Mouse (Mus musculus) stomach, embryonic 16.5 days (tissue): ENCODE data around the gene Jak1. TPM values are rescaled to one million over a fixed set of nuclear protein-coding genes. Genes with fewer than 3 reads are reported as not detected.

Experiments
- ATAC-seq: fragments of 200-750 bp; cut with Nextera tagmentation; 2 replicates; pipeline ENCODE4 v1.8.0; 2017; ENCODE audit warnings: moderate number of reproducible peaks, moderate TSS enrichment; ENCODE audit not compliant: insufficient read depth, low FRiP score
- H3K27ac ChIP-seq: fragments of 300-500 bp; sonication (generic); 2 replicates; pipeline ENCODE4 v1.5.1; 2014; ENCODE audit warnings: low read length
- H3K27me3 ChIP-seq: fragments of 300-500 bp; sonication (generic); 2 replicates; pipeline ENCODE4 v1.6.1; 2014; ENCODE audit warnings: low read length, control low read depth, mixed read lengths; ENCODE audit not compliant: control insufficient read depth, insufficient read depth
- H3K36me3 ChIP-seq: fragments of 300-500 bp; sonication (generic); 2 replicates; pipeline ENCODE4 v1.6.1; 2014; ENCODE audit warnings: low read length; ENCODE audit not compliant: control insufficient read depth, insufficient read depth
- H3K4me1 ChIP-seq: fragments of 300-500 bp; sonication (generic); 2 replicates; pipeline ENCODE4 v1.6.1; 2014; ENCODE audit warnings: low read length, control low read depth, mixed read lengths; ENCODE audit not compliant: control insufficient read depth, insufficient read depth
- H3K4me2 ChIP-seq: fragments of 300-500 bp; sonication (generic); 2 replicates; pipeline ENCODE4 v1.6.1; 2014; ENCODE audit warnings: low read depth, low read length, mixed read lengths
- H3K4me3 ChIP-seq: fragments of 300-500 bp; sonication (generic); replicated peaks from 2 replicates; pipeline ENCODE4 v1.5.1; 2014; ENCODE audit warnings: mild to moderate bottlenecking, low read length
- H3K9ac ChIP-seq: fragments of 300-500 bp; sonication (generic); 2 replicates; pipeline ENCODE4 v1.6.1; 2014; ENCODE audit warnings: low read length
- H3K9me3 ChIP-seq: fragments of 300-500 bp; sonication (generic); replicated peaks from 2 replicates; pipeline ENCODE4 v1.6.1; 2016; ENCODE audit warnings: low read length, control low read depth; ENCODE audit not compliant: control insufficient read depth
- WGBS: fragments of 180-500 bp; shearing (Covaris S2); extraction: QIAGEN DNeasy Blood & Tissue Kit; methylation state at CpG from one replicate; pipeline ENCODE4 v1.1.7; 2014; 5-methylcytosine and 5-hydroxymethylcytosine counted together
- polyA plus RNA-seq: library from polyadenylated mRNA; unstranded; fragments of >200 nt; fragmentation: Nextera tagmentation; extraction: Ambion mirVana; gene quantifications from 2 replicates; pipeline ENCODE4 v1.2.1, GENCODE M21; 2015

Gene Jak1
- polyA plus RNA-seq, 1 experiment from 2014 or later = 91.4 TPM

DNA sequence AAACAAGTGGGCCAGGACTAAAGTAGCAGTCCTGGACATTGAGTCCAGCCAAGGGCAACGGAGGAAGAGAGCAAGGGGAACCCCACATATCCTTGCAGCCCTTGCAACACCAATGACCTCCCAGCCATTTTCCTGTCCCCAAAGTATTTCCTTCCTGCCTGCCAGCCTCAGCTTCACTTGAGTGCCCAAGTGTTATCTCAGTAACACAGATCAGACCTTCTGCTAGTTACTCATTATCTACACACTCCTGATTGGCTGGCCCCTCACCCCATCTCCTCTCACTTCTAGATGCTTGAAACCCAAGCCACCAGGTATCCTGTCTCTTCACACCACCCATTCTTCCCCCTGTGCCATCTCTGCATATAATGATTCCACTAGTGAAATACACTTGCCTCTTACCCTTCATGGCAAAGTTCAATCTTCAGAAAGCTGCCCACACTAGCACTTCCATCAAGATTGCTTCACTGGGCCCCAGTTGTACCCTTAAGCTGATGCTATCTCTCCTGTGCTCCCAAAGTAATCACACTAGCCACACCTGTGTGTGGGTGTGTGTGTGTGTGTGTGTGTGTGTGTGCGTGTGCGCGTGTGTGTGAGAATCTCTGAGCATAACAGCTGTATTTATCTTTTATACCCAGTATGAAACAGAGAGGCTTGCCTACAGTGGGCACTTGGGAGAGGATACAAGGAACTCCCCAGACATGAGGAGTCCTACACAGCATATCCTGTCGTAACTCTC lies 72.7 kb downstream of the Jak1 start:
- H3K4me2 ChIP-seq = no peak overlapping the region
- WGBS = 80% methylated on average over 5 of the region's 5 CpGs
- H3K36me3 ChIP-seq = no peaks in the 10 kb centered on the region
- H3K4me3 ChIP-seq = no peak overlapping the region
- ATAC-seq = peak; percentile 56; the same call in 1 of the 2 replicates
- H3K27me3 ChIP-seq = no peaks in the 10 kb centered on the region
- H3K9me3 ChIP-seq = no peaks in the 10 kb centered on the region
- H3K27ac ChIP-seq = no peak overlapping the region
- H3K4me1 ChIP-seq = peaks cover 1% of the 10 kb centered on the region; the same call in 1 of the 2 replicates
- no peak overlapping the region for H3K9ac ChIP-seq

DNA sequence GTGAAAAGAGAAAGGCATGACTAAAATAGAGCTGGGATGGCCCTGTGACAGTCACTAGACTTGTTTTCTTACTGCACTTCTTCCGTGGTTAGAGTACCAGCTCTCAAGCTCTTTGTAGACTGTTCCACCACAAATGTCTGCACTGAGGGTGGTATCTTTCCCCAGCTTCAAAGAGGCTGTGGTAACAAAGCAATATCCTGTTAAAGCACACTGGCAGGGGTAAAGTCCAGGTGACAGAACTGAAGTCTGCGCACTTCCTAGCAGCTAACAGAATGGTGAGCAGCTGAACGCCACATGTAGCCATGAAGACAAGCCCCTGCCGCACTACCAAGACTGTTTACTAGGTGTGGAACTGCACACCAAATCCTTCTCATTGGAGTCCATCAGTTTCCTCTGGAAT lies 77.7 kb downstream of the Jak1 start:
- Histone ChIP-seq H3K36me3 (peaks cover 3% of the 10 kb centered on the region; the same call in 1 of the 2 replicates), H3K4me3 (no peak overlapping the region), H3K27ac (no peak overlapping the region), H3K27me3 (no peaks in the 10 kb centered on the region), H3K9me3 (no peaks in the 10 kb centered on the region), H3K9ac (no peak overlapping the region), H3K4me2 (no peak overlapping the region), H3K4me1 (peaks cover 10% of the 10 kb centered on the region)
- 84% methylated on average over 4 of the region's 4 CpGs for WGBS
- ATAC-seq = no peak

DNA sequence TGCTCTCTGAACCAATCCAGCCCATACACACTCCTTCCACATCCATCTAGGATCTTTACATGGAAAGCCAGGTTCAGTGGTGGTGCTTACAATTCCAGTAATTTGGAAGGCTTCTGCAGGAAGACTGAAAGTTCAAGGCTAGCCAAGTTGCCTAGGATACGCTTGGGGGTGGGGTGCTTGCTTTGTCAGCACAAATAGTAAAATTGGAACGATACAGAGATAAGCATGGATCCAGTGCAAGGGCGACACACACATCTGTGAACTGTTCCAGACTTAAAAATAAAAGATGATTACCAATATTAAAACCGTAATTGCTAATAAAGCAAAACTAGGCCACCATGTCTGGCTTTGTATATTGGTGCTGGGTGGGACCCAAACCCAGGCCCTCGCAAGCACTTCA lies 78.5 kb downstream of the Jak1 start:
- no peaks in the 10 kb centered on the region for H3K27me3 ChIP-seq

DNA sequence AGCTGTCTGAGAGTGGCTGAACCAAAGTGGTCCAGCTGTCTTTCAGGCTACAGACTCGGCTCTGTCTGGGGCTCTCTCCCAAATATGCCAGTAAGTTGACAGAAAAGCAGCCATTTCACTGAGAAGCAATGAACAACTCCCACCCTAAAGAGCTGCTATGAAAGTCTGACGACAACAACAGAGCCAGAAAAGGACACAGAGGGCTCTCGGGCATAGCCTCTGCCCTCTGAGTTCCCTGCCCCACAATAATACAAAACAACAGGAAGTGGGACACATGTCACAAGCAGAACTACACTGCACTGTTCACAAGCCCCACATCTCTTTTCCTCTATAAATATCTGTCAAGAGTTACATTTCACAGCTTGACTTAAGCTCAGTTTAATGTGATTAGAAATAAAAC lies 79.9 kb downstream of the Jak1 start:
- ATAC-seq = no peak
- Histone ChIP-seq H3K4me3 (no peak overlapping the region), H3K9me3 (no peaks in the 10 kb centered on the region), H3K9ac (no peak overlapping the region), H3K4me2 (no peak overlapping the region), H3K27me3 (no peaks in the 10 kb centered on the region), H3K36me3 (peaks cover 3% of the 10 kb centered on the region; the same call in 1 of the 2 replicates), H3K4me1 (peaks cover 10% of the 10 kb centered on the region), H3K27ac (0 out of 2 replicates have a peak overlapping the region, but pooled peaks have one; percentile 14)
- WGBS = 36% methylated on average over 3 of the region's 3 CpGs

More for the DNA sequence above, 78.5 kb downstream of the Jak1 start:
- Histone ChIP-seq H3K4me1 (peaks cover 10% of the 10 kb centered on the region), H3K27ac (no peak overlapping the region), H3K36me3 (peaks cover 3% of the 10 kb centered on the region; the same call in 1 of the 2 replicates), H3K4me2 (no peak overlapping the region), H3K9me3 (no peaks in the 10 kb centered on the region), H3K9ac (no peak overlapping the region), H3K4me3 (no peak overlapping the region)
- ATAC-seq = no peak
- WGBS = 77% methylated on average over 5 of the region's 5 CpGs

DNA sequence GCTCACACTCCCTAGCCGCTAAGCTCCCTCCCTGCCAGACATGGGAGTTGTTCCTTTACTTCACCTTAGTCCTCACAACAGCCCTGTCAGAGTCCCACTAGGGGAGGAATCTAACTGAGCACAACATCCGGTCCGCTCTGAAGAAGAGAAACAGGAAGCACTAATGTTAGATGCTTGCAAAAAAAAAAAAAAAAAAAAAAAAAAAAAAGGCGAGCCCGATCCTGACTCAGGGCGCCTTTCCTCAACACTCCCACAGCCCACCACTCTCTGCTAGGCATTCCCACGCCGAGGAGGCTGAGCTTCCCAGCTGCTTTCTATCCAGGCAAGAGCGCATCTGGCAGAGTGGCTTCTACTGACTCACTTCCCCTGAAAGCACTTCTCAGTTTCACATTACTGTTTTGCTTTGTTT lies 82.5 kb downstream of the Jak1 start:
- Histone ChIP-seq H3K4me3 (no peak overlapping the region), H3K27me3 (no peaks in the 10 kb centered on the region), H3K4me1 (peaks cover 10% of the 10 kb centered on the region), H3K9me3 (no peaks in the 10 kb centered on the region), H3K4me2 (no peak overlapping the region), H3K27ac (peak overlapping the region; percentile 80), H3K9ac (no peak overlapping the region), H3K36me3 (peaks cover 6% of the 10 kb centered on the region)
- ATAC-seq = 0 out of 2 replicates have a peak, but pooled peaks have one; percentile 56
- WGBS = 44% methylated on average over 9 of the region's 9 CpGs

DNA sequence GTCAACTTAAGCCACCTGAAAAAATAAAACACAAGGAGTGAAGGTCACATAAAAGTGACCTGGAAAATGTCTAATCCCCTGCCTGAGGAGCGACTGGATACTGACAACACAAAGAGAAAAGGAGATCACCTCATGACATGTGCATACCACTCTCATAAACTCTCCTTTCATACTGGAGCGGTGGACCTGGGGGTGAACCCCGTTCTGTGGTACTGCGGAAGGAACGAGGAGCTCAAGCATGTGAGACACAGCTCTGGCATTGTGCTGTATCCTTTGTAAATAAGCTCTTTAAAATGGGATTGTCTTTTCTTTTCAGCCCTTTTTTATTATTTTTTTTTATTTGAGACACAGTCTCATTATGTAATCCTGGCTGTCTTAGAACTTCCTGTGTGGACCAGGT lies 84.4 kb downstream of the Jak1 start:
- H3K36me3 ChIP-seq = peaks cover 6% of the 10 kb centered on the region

DNA sequence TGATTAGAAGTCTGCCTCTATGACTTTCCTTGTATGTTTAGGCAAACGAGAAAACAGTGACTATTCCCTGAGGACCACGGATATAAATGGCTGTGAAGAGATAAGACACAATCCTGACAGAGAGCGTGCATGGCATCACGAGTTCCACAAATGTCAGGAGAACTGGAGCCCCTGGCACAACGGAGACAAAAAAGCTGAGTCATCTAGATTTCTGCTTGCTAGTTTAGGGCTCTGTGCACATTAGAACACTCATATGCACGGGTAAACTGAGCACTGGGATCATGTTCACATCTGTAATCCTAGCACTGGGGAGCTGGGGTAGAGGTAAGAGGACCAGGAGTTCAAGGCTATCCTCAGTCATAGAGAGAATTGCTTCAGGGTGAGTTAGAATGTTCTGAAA lies 85.2 kb downstream of the Jak1 start:
- 74% methylated on average over 6 of the region's 6 CpGs for WGBS
- no peak overlapping the region for H3K27ac ChIP-seq
- no peak overlapping the region for H3K4me3 ChIP-seq
- H3K9ac ChIP-seq = no peak overlapping the region
- H3K36me3 ChIP-seq = peaks cover 10% of the 10 kb centered on the region
- ATAC-seq = no peak
- no peak overlapping the region for H3K4me2 ChIP-seq
- H3K4me1 ChIP-seq = no peaks in the 10 kb centered on the region; the same call in 1 of the 2 replicates
- H3K9me3 ChIP-seq = no peaks in the 10 kb centered on the region
- no peaks in the 10 kb centered on the region for H3K27me3 ChIP-seq

More for the DNA sequence above, 84.4 kb downstream of the Jak1 start:
- Histone ChIP-seq H3K4me2 (no peak overlapping the region), H3K4me3 (no peak overlapping the region), H3K27me3 (no peaks in the 10 kb centered on the region), H3K4me1 (peaks cover 3% of the 10 kb centered on the region; the same call in 1 of the 2 replicates), H3K9me3 (no peaks in the 10 kb centered on the region), H3K9ac (no peak overlapping the region), H3K27ac (no peak overlapping the region)
- ATAC-seq = no peak
- WGBS = 67% methylated on average over 5 of the region's 5 CpGs

DNA sequence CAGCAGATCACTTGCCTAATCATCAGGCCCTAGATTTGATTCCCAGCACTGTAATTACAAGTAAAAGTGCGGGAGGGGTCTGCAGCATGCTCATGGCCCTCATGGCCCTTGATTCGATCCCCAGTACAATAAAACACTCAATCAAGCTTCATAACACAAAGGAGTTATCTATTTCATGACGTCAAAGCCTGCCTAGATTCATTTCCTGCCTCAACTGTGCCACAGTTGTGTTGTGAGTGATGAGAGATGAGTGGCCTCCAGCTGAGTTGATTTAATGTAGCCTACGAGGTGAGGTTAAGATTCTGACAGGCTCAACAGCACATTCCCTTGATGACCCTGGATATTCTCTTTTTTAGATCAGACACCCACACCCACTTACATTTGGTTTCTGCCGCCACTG lies 86.0 kb downstream of the Jak1 start:
- no peaks in the 10 kb centered on the region for H3K9me3 ChIP-seq
- no peaks in the 10 kb centered on the region; the same call in 1 of the 2 replicates for H3K4me1 ChIP-seq
- H3K27ac ChIP-seq = no peak overlapping the region
- peaks cover 15% of the 10 kb centered on the region for H3K36me3 ChIP-seq
- ATAC-seq = no peak
- WGBS = 72% methylated on average over 5 of the region's 5 CpGs
- H3K4me2 ChIP-seq = no peak overlapping the region
- H3K27me3 ChIP-seq = no peaks in the 10 kb centered on the region
- H3K4me3 ChIP-seq = no peak overlapping the region
- no peak overlapping the region for H3K9ac ChIP-seq

DNA sequence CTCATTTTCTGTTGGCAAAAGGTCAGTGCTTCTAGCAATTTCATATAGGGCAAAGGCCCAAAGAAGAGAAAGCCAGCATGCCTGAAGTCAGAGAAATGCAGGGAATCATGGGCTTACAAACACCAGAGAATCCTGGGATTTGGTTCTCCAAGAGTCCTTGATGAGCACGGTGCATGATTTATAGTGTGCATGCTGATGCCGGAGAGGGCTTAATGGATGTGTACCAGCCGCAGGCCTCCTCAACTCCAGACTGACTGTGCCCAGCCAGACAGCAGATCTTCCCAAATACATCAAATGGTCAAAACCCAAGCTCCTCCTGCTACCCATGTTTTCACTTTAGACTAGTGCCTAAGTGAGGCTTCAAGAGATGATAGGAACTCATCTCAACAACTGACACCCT lies 87.3 kb downstream of the Jak1 start:
- no peaks in the 10 kb centered on the region; the same call in 1 of the 2 replicates for H3K4me1 ChIP-seq
- 53% methylated on average over 3 of the region's 3 CpGs for WGBS
- H3K27ac ChIP-seq = no peak overlapping the region
- no peak for ATAC-seq
- no peak overlapping the region for H3K4me3 ChIP-seq
- no peaks in the 10 kb centered on the region for H3K9me3 ChIP-seq
- H3K4me2 ChIP-seq = no peak overlapping the region
- H3K9ac ChIP-seq = no peak overlapping the region
- H3K36me3 ChIP-seq = peaks cover 18% of the 10 kb centered on the region
- no peaks in the 10 kb centered on the region for H3K27me3 ChIP-seq
